Mouse (Mus musculus): ENCODE results near the gene Nrm.
A peak's percentile ranks its signal among the peaks of the same experiment; 100 is the strongest.

The Nrm gene

DNA sequence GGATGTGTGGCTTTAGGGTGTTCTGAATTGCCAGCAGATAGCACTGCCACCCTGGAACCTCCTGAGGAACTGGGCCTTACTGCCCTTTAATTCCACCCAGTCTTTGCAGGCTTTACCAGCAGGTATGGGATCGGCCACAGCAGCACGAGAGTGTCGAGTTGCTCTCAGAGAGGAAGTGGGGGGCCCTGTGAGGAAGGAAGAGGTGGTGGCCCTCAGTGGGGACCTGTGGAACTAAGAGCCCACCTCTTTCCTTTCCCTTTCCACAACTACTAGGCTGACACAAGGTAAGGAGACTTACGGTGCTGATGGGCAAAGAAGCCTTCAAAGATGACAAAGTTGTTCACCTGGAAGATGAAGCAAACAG lies 42.9 kb downstream of the Nrm start:
- DNase-seq (ENCODE audit: low spot score in 2 of 2), result no peak

DNA sequence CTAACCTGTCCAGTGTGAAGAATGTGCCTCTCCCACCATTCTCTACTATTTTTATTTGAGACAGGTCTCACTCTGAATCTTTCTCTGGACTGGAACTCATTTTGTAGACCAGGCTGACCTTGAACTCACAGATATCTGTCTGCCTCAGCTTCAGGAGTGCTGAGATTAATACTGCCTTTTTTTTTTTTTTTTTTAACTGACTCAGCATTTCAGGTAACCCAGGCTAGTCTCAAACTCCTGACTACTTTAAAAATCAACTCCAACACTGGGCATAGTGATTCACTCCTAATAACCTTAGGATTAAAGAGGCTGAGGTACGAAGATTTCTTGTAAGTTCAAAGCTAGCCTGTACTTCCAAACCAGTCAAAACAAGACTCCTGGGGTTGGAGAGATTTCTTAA lies 44.5 kb downstream of the Nrm start:
- no peak for DNase-seq (ENCODE audit: low spot score in 2 of 2)

DNA sequence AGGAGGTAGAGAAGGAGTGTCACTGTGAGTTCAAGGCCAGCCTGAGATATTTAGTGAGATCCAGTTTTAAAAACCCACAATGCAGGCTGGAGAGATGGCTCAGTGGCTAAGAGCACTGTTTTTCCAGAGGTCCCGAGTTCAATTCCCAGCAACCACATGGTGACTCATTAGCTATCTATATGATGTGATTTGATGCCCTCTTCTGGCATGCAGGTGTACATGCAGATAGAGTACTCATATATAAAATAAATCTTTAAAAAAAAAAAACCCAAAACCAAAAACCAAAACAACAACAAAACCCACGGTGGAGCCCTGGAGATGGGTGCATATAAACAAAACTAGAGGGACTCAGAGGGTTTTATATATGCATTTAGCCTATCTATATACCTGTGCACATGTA lies 46.5 kb downstream of the Nrm start:
- DNase-seq (ENCODE audit: low spot score in 2 of 2), result no peak

DNA sequence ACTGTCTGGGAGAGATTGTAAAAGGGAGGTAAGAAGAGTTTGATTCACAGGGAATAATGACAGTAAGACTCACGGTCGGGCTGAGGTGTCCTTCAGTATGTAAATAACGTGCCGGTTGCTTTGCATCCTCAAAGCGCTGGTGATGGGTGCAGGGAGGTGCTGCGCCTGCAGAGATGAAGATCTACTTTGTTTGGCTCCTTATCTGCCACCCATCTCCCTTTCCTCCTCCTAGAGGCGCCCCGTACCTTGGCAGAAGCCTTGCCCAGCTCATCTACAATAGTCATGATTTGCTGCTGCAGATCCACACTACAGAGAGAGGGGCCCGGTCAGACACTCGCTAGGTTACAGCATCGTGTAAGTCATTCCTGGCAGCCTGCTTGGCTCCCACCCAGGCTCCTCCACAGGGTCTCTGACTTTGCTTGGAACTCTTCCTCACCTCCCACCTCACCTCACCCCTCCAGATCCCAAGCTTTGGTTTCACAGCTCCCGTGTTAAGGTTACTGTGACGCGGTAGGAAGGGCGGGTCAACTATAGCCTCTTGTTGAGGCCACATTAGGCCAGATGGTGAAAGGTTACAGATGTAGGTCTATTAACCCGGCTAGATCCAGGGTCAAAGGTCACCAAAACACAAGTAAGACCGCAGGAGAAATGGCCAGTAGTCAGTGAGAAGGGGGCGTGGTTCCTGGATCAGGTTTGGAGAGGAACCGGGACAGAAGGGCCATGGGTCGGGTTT lies 48.2 kb downstream of the Nrm start:
- DNase-seq (ENCODE audit: low spot score in 2 of 2), result peak in 1 of 2 experiments; percentile 39

DNA sequence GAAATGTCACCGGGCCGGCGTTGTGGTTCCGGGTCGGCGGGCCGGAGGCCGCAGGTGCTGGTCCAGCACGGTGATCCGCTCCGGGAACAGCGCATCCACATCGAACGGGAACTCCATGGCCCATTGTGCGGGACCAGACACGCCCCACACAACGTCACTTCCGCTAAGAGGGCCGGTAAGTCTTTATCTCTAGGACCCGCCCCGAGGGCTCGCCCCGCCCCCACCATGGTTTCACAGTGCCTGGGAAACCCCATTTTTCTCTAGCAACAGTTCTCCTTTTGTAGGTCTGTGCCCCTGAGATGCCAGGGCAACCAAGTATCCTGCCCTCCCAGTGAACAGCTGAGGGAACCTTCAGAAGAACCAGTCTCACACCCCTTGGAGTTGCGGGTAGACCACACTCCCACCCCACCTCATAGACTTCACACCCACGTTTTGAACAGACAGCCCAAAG lies 48.8 kb downstream of the Nrm start, which contains the start of gene Atat1:
Gene Atat1 (minus strand): TSS at position 157 of the 451 bp plus-strand sequence.
- peak; percentile 90 to 92 for DNase-seq (ENCODE audit: low spot score in 2 of 2)

DNA sequence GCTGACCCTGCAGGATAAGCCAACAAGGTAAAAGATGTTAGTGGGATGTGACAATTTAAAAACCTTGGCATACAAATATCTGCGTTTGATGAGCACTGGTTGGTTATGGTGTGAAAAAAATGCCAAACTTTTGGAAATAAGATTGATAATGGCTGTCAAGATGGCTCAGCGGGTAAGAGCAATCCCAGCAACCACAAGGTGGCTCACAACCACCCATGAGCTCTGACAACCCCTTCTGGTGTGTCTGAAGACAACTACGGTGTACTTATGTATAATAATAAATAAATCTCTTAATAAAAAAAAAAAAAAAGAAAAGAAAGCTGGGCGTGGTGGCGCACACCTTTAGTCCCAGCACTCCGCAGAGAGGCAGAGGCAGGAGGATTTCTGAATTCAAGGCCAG lies 53.9 kb downstream of the Nrm start:
- DNase-seq (ENCODE audit: low spot score in 2 of 2), result no peak
